Mouse (Mus musculus): ENCODE results near the gene Large1. TPM values are rescaled to one million over a fixed set of nuclear protein-coding genes. Genes with fewer than 3 reads are reported as not detected.
A peak's percentile ranks its signal among the peaks of the same experiment; 100 is the strongest.
"Not testable (repeated sequence)": the region's sequence is repeated elsewhere in the genome, so short reads cannot be mapped to it uniquely, and the experiment has no call there.

Large1 gene
- total RNA-seq, 4 experiments from 2014 or later, result 22.5 to 33.6 (median 27.7) TPM

- DNase-seq (ENCODE audit: low spot score in 2 of 2), result no peak
Observed at GRCm38 (mm10) chr8:73178434-73178833, 174.9 kb downstream of the Large1 start.

- DNase-seq (ENCODE audit: low spot score in 2 of 2), result no peak
Observed at GRCm38 (mm10) chr8:73172661-73173060, 180.7 kb downstream of the Large1 start.

- DNase-seq (ENCODE audit: low spot score in 2 of 2), result no peak
Observed at GRCm38 (mm10) chr8:73161994-73162393, 191.3 kb downstream of the Large1 start.

GRCm38 (mm10) chr8:73161564-73161963, 191.8 kb downstream of the Large1 start:
- DNase-seq (ENCODE audit: low spot score in 2 of 2), result no peak

GRCm38 (mm10) chr8:73160945-73161344, 192.4 kb downstream of the Large1 start:
- DNase-seq (ENCODE audit: low spot score in 2 of 2), result no peak

- no peak for DNase-seq (ENCODE audit: low spot score in 2 of 2)
Observed at GRCm38 (mm10) chr8:73147236-73147635, 206.1 kb downstream of the Large1 start.

GRCm38 (mm10) chr8:73142660-73143395, 210.5 kb downstream of the Large1 start:
- DNase-seq (ENCODE audit: low spot score in 2 of 2), result no peak

GRCm38 (mm10) chr8:73135397-73135796, 217.9 kb downstream of the Large1 start:
- no peak for DNase-seq (ENCODE audit: low spot score in 2 of 2)

GRCm38 (mm10) chr8:73132080-73132479, 221.3 kb downstream of the Large1 start:
- DNase-seq (ENCODE audit: low spot score in 2 of 2), result no peak

GRCm38 (mm10) chr8:73123864-73124499, 229.4 kb downstream of the Large1 start:
- no peak for DNase-seq (ENCODE audit: low spot score in 2 of 2)

- no peak for DNase-seq (ENCODE audit: low spot score in 2 of 2)
Observed at GRCm38 (mm10) chr8:73112332-73112895, 240.9 kb downstream of the Large1 start.

GRCm38 (mm10) chr8:73104089-73104488, 249.3 kb downstream of the Large1 start:
- DNase-seq (ENCODE audit: low spot score in 2 of 2), result no peak

GRCm38 (mm10) chr8:73101069-73101468, 252.3 kb downstream of the Large1 start:
- DNase-seq (ENCODE audit: low spot score in 2 of 2), result no peak

GRCm38 (mm10) chr8:73100607-73101006, 252.7 kb downstream of the Large1 start:
- DNase-seq (ENCODE audit: low spot score in 2 of 2), result not testable (repeated sequence)

GRCm38 (mm10) chr8:73099542-73099941, 253.8 kb downstream of the Large1 start:
- DNase-seq (ENCODE audit: low spot score in 2 of 2), result no peak

- DNase-seq (ENCODE audit: low spot score in 2 of 2), result no peak
Observed at GRCm38 (mm10) chr8:73096952-73097351, 256.4 kb downstream of the Large1 start.

GRCm38 (mm10) chr8:73077746-73078145, 275.6 kb downstream of the Large1 start:
- not testable (repeated sequence) for DNase-seq (ENCODE audit: low spot score in 2 of 2)

GRCm38 (mm10) chr8:73061410-73061809, 291.9 kb downstream of the Large1 start:
- DNase-seq (ENCODE audit: low spot score in 2 of 2), result peak in 1 of 2 experiments; percentile 15

- DNase-seq (ENCODE audit: low spot score in 2 of 2), result no peak
Observed at GRCm38 (mm10) chr8:73054726-73055125, 298.6 kb downstream of the Large1 start.

GRCm38 (mm10) chr8:73053878-73054277, 299.5 kb downstream of the Large1 start:
- DNase-seq (ENCODE audit: low spot score in 2 of 2), result no peak

- DNase-seq (ENCODE audit: low spot score in 2 of 2), result no peak
Observed at GRCm38 (mm10) chr8:73052414-73052813, 300.9 kb downstream of the Large1 start.

GRCm38 (mm10) chr8:73048136-73048535, 305.2 kb downstream of the Large1 start:
- no peak for DNase-seq (ENCODE audit: low spot score in 2 of 2)

- DNase-seq (ENCODE audit: low spot score in 2 of 2), result no peak
Observed at GRCm38 (mm10) chr8:73029787-73030186, 323.6 kb downstream of the Large1 start.

All from gastrocnemius, adult 8-10 months (tissue).